Mouse (Mus musculus) layer of hippocampus, postnatal 14 days (tissue): Measurements from ENCODE around the gene Ocln. TPM values are rescaled to one million over a fixed set of nuclear protein-coding genes. Genes with fewer than 3 reads are reported as not detected.

Source experiments
- DNase-seq, 2 experiments: peaks; one replicate each; pipeline ENCODE4 v3.0.0; 2021 to 2022; ENCODE audit warnings: low spot score in 2 of 2, mixed read lengths in 1 of 2
- long read RNA-seq, 2 experiments: library from polyadenylated mRNA; stranded (forward); transcript quantifications; one replicate each; pipeline ENCODE4 v2.0.0; 2021
- total RNA-seq, 2 experiments: library from RNA; stranded (reverse); gene quantifications; 2 replicates each; pipeline ENCODE4 v1.2.3; 2021

Gene Ocln
- total RNA-seq = 10 to 100 TPM; 11.9 to 16.4 TPM
- long read RNA-seq, experiment 1, full-length matches to known transcripts = 18 of 26 reads
- long read RNA-seq, experiment 1, partial matches to known transcripts = 3 of 26 reads
- long read RNA-seq, experiment 1, other reads (novel, unspliced or antisense) = 5 of 26 reads
- long read RNA-seq, experiment 2, full-length matches to known transcripts = 20 of 30 reads
- long read RNA-seq, experiment 2, partial matches to known transcripts = 1 of 30 reads
- long read RNA-seq, experiment 2, other reads (novel, unspliced or antisense) = 9 of 30 reads

- DNase-seq = peak; percentile 19 to 36
Observed at GRCm38 (mm10) chr13:100552369-100553041, at the start of gene Ocln. TSS of gene Ocln (minus strand) at chr13:100552718.

DNA sequence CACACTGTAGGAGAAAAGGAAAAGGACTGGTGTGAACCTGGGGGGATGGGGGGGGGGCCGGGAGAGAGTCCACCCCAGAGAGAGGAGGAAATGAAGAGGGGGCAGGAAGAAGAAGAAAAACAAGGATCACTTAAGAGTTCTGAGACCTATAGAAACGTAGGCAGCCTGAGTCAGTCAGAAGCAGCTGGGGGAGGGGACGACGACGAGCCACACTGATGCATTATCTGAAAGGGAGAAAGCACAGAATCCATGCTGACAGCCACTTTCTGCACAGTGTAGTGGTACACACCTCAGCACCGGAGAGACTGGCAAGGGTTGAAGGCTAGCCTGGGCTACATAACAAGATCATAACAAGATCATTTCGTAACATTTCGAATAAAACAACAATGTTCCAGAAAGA lies 48.5 kb upstream of the Ocln start:
- DNase-seq = no peak

GRCm38 (mm10) chr13:100600317-100600716 lies 47.8 kb upstream of the Ocln start:
- DNase-seq = no peak

GRCm38 (mm10) chr13:100597284-100597683 lies 44.8 kb upstream of the Ocln start:
- DNase-seq = no peak

DNA sequence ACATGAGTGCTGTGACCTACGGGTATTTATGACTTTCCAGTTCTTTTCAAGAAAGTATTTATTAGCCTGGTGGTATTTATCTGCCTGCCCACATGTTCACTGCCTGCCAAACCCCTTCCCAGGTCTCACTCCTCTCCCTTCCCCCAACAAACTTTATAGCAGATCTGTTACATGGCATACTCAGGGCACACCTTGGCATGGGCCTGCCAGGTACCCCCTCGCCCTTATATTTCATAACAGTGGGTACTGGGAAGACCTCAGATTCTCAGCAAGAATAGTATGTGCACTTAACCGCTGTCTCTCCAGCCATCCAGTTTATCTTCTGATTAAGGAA lies 43.0 kb upstream of the Ocln start:
- DNase-seq = no peak

DNA sequence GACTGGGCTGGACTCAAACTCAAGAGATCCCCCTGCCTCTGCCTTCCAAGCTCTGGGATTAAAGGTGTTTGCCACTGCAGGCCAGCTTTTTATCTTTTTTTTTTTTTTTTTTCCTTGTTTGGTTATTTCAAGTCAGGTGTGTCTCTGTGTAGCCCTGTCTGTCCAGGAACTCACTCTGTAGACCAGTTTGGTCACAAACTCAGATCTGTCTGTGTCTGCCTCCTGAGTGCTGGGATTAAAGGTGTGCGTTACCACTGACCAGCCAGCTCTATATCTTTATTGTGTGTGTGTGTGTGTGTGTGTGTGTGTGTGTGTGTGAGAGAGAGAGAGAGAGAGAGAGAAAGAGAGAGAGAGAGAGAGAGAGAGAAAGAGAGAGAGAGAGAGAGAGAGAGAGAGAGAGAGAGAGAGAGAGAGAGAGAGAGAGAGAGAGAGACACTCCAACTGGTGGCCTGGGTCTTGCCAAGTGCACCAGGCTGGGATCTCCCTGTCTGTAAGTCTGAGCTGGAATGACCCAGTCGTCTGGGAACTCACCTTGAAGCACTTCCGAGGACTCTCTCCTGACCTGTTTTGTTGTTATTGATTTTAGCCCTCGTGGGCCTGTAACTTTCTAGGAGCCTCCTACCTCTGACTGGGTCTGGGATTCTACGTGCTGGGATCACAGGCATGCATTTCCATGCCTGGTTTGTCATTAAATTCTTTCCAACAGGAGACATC lies 42.5 kb upstream of the Ocln start:
- DNase-seq = no peak

DNA sequence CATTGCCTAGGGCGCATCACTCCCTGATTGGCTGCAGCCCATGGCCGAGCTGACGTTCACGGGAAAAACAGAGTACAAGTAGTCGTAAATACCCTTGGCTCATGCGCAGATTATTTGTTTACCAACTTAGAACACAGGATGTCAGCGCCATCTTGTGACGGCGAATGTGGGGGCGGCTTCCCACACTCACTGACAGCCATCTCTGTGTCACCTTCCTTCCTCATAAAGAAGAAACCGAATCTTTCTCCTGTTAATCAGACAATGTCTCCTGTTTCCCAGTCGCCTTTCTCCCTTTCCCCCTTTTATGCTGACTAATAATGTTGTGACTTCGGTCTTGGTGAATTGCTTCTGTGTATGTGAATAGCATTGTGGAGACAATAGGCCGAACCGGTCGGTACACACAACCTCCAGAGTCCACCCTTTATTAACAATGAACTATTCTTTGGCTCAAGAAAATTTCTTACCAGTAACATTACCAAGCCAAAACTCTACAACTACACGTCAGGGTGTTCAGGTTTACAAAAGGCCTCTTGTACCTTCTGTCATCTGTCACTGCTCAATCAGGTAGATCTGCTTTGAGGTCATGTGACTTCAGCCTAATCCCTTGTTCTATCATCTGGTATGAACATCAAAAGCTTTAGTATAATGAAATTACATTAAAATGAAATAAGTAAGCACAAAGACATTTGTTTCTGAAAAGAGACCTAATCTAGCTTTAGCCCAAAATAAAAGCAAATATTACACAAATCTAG lies 41.7 kb upstream of the Ocln start:
- DNase-seq = peak; percentile 24 to 41

DNA sequence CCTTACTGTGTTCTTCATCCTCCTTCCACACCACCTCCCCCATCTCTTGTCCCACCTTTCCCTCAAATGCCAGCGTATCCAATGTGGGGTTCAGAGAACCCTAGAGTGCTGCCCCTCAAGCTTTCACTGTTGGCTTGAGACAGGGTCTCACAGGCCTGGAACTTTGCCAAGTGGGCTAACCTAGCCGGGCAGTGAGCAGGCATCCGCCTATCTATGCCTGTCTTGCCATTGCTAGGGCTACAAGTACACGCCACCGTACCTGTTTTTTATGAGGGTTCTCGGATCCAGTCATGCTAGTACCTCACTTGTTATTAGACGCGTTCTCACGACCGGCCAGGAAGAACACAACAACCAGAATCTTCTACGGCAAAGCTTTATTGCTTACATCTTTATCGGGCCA lies 36.1 kb upstream of the Ocln start:
- DNase-seq = no peak

GRCm38 (mm10) chr13:100582144-100582543 lies 29.6 kb upstream of the Ocln start:
- DNase-seq = no peak

GRCm38 (mm10) chr13:100581701-100582100 lies 29.2 kb upstream of the Ocln start:
- DNase-seq = no peak

DNA sequence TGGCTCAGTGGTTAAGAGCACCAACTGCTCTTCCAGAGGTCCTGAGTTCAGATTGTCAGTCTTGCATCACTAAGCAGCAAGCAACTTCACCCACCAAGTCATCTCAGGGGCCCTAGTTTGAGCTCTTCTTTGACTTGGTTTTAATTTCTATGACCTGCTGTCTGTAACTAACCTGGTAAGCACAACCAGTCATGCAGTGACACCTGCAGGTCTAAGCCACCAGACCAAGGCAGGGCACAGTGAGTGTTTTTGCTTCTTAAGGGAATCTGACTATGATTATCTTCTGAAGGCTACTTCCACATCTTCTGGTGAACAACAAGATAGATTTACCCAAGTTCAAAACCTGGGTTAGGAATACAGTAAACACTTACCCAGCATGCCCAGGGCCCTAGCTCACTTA lies 27.4 kb upstream of the Ocln start:
- DNase-seq = no peak

DNA sequence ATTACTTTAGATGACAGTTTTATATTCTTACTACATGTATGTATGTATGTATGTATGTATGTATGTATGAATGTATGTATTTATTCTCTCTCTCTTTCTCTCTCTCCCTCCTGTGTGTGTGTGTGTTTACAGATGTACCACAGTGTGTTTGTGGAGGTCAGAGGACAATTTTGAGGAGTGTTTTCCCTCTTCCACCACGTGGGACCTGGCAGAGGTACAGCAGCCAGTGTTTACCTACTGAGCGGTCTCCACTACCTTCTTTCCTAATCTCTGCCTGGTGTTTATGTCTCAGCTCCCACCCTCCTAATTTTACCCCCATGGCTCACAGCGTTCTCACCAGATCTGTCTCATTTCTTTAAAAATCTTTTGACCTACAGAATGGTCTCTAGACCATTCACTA lies 26.7 kb upstream of the Ocln start:
- no peak for DNase-seq

DNA sequence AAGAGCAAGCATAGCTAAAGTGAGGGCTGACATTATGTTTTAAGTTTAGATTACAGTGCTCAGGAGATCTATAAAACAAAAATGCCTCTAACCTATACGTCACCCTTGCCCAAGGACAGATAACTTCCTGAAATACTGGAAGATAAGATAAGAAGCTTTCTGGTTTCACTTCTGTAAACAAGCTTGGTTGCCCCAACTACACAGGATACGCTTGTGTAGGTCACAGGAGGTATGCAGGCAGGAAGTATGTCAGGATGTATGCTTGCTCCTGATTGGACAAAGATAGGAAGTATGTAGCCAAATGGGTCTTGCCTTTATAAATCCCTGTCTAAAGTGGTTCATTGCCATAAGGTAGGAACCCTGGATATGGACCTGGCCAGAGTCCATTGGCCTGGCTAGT lies 23.4 kb upstream of the Ocln start:
- no peak for DNase-seq

GRCm38 (mm10) chr13:100570713-100571112 lies 18.2 kb upstream of the Ocln start:
- no peak for DNase-seq

DNA sequence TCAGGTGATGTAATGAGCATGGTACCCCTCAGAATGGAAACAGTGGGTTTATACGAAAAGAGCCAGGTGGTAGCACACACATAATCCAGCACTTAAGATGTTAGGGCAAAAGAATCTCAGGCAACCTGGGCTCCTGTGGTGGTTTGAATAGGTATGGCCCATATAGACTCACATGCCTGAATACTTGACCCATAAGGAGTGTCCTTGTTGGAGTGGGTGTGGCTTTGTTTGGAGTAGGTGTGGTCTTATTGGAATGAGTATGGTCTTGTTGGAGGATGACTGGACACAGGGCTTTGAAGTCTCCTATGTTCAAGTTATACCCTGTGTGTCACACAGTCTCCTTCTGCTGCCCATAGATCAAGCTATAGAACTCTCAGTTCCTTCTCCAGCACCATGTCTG lies 15.8 kb upstream of the Ocln start:
- DNase-seq = no peak

GRCm38 (mm10) chr13:100559449-100559848 lies 6.9 kb upstream of the Ocln start:
- no peak for DNase-seq

DNA sequence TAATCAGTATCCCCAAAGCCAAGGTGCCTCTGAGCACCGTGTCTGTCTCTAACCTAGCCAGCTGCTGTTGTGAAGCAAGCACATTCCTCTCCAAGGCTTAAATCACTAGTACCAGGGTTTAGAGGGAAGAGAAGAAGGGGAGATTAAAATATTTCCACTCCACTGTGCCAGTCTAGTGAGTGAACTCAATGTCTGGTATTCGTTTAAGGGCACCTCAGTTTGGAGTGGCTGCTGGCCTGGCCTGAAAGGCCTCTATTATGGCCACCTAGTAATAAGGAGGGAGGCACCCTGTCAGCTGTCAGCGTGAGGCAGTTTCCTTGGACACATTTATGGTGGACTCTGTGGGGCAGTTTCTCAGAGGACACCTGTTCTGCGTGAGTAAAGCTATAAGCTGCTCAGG lies 4.5 kb upstream of the Ocln start:
- no peak for DNase-seq

GRCm38 (mm10) chr13:100553042-100553437 lies 522 bp upstream of the Ocln start:
- DNase-seq = peak in 1 of 2 experiments; percentile 5

DNA sequence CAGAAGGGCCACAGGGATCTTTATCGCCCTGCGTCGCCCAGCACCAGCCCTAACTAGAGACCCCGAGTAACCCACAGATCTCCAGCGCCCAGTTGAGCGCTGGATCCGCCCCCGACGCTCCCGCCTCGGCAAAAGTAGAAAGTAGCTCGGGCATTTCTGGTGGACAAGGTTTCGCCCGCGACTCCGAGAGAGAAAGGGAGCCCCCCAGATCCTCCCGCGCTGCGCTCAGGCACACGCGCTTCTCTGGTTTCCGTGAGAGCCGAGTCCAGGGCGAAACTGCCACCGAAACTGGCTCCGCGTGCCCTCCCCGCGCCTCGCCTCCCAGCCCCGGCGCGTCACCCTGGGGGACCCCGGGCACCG lies 529 bp downstream of the Ocln start:
- DNase-seq = peak in 1 of 2 experiments; percentile 6

DNA sequence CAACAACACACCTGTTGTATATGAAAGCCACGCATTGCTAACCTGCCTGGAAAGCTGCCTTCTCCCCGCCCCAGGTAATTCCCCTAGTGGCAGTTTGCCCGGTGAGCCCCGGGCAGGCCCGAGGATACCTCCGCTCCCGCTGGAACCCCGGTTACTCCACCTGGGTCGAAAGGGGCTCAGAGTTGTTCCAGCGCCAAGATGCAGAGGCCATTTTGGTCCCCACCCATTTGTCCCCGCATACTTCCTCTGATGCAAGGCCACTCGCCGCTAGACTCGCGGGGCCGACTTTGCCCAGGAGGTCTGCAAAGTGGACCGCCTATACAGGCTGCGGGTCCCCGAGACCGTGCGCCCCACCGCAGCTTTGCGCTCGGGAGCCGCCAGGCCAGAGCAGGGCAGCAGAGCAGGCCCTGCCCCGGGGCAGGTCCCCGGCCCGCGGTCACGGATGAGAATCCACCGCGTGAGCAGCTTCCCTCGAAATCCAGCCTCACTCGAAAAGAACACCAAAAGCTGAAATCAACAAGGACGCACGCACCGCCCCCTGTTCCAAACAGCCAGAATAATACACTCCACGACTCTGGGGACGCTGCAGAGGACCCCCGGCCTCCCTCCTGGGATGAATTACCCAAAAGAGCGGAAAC lies 1.0 kb downstream of the Ocln start:
- peak in 1 of 2 experiments; percentile 4 for DNase-seq

GRCm38 (mm10) chr13:100547269-100547668 lies 5.2 kb downstream of the Ocln start:
- DNase-seq = no peak
